Mouse (Mus musculus) kidney, embryonic 16.5 days (tissue): ENCODE measurements around the gene Xrn1. TPM values are rescaled to one million over a fixed set of nuclear protein-coding genes. Genes with fewer than 3 reads are reported as not detected.
A peak's percentile ranks its signal among the peaks of the same experiment; 100 is the strongest.
"Not testable (repeated sequence)": the region's sequence is repeated elsewhere in the genome, so short reads cannot be mapped to it uniquely, and the experiment has no call there.

ENCODE experiments used
- ATAC-seq: fragments of 200-750 bp; cut with Nextera tagmentation; 2 replicates; pipeline ENCODE4 v1.8.0; 2017; ENCODE audit warnings: moderate TSS enrichment; ENCODE audit not compliant: low FRiP score, low TSS enrichment
- H3K27ac ChIP-seq: fragments of 300-500 bp; sonication (generic); 2 replicates; pipeline ENCODE4 v1.5.1; 2014; ENCODE audit warnings: low read length
- H3K27me3 ChIP-seq: fragments of 300-500 bp; sonication (generic); 2 replicates; pipeline ENCODE4 v1.6.1; 2014; ENCODE audit warnings: low read length, control low read depth, mixed read lengths; ENCODE audit not compliant: insufficient read depth
- H3K36me3 ChIP-seq: fragments of 300-500 bp; sonication (generic); 2 replicates; pipeline ENCODE4 v1.6.1; 2014; ENCODE audit warnings: low read length, control low read depth, mixed read lengths; ENCODE audit not compliant: insufficient read depth
- H3K4me1 ChIP-seq: fragments of 300-500 bp; sonication (generic); 2 replicates; pipeline ENCODE4 v1.6.1; 2014; ENCODE audit warnings: low read length, control low read depth, mixed read lengths; ENCODE audit not compliant: insufficient read depth
- H3K4me2 ChIP-seq: fragments of 300-500 bp; sonication (generic); replicated peaks from 2 replicates; pipeline ENCODE4 v1.6.1; 2014; ENCODE audit warnings: low read depth, low read length
- H3K4me3 ChIP-seq: fragments of 300-500 bp; sonication (generic); 2 replicates; pipeline ENCODE4 v1.5.1; 2014; ENCODE audit warnings: mild to moderate bottlenecking, low read length
- H3K9ac ChIP-seq: fragments of 300-500 bp; sonication (generic); replicated peaks from 2 replicates; pipeline ENCODE4 v1.6.1; 2014; ENCODE audit warnings: low read length
- H3K9me3 ChIP-seq: fragments of 300-500 bp; sonication (generic); 2 replicates; pipeline ENCODE4 v1.6.1; 2016; ENCODE audit warnings: low read length, control low read depth
- WGBS: fragments of 180-500 bp; shearing (Covaris S2); extraction: QIAGEN DNeasy Blood & Tissue Kit; methylation state at CpG from one replicate; pipeline ENCODE4 v1.1.7; 2014; 5-methylcytosine and 5-hydroxymethylcytosine counted together
- polyA plus RNA-seq: library from polyadenylated mRNA; unstranded; fragments of >200 nt; fragmentation: Nextera tagmentation; extraction: Ambion mirVana; gene quantifications from 2 replicates; pipeline ENCODE4 v1.2.1, GENCODE M21; 2015

The Xrn1 gene
- 12.1 and 14.3 TPM in 2 replicates for polyA plus RNA-seq

DNA sequence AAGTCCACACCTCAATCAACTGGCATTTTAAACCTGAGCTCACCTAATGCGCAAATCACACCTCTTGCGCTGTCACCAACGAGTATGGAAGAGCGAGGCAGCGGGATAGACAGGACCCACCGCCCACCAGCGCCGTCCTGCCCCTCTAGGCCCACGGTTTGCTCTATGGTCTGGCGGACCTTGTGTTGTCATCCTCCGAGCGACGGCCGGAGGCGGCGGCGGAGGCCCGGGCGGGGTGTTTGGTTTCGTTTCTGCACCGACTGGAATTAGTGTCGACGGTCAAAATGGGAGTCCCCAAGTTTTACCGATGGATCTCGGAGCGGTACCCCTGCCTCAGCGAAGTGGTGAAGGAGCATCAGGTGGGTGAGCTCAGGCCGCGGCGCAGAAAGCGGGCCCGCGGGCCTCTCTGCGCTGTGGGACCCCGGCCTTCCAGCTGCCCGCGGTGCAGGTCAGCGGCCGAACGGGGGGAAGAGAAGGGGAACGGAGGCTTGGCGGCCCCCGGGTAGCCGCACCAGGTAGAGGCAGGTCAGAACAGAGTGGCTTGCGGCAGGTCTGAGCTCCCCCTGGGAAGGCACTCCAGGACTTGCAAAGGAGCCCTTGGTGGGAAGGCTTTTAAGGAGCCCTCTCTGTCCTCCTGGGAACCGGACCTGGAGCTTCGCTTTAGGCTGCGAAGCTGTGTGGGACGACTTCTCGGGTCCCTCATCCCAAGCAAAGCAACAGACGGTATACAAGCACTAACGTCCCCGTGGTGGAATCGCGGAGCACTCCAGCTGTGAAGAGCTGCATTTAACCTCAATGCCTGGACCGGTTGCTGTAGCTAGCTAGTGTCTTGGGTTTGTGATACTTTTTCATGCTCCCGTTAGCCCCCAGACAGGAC is at the start of gene Xrn1:
Gene Xrn1, plus strand, starts transcription at position 176 of the 877 bp plus-strand sequence.
- Histone ChIP-seq H3K36me3 (no peaks in the 10 kb centered on the region), H3K27me3 (no peaks in the 10 kb centered on the region), H3K4me3 (peak within 1 kb of the TSS; percentile 91), H3K9ac (peak within 1 kb of the TSS; percentile 95), H3K27ac (peak within 1 kb of the TSS; percentile 92), H3K4me1 (0 out of 2 replicates have a peak, but pooled peaks cover 8% of the 10 kb centered on the region), H3K4me2 (peak within 1 kb of the TSS; percentile 78), H3K9me3 (no peaks in the 10 kb centered on the region)
- under 1% methylated on average over 56 of the region's 57 CpGs for WGBS
- ATAC-seq, result peak; percentile 99

DNA sequence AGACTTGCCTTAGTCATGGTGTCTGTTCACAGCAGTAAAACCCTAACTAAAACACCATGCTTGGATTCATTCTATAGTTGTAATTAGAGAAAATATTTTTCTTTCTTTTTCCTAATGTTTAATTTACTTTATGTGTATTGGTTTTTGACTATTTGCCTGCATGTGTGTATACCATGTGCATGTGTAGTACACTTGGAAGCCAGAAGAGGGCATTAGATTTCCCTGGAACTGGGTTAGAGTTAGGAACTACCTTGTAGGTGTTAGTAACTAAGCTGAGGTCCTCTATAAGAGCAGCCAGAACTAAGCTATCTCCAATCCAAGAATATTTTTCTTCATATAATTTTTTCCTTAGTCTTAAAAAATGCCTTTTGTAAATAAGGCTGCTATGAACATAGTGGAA is 21.7 kb upstream of the Xrn1 start:
- Histone ChIP-seq H3K9ac (no peak overlapping the region), H3K4me2 (no peak overlapping the region), H3K36me3 (peaks cover 11% of the 10 kb centered on the region; the same call in 1 of the 2 replicates), H3K9me3 (no peaks in the 10 kb centered on the region), H3K27ac (no peak overlapping the region), H3K4me3 (no peak overlapping the region), H3K4me1 (no peaks in the 10 kb centered on the region), H3K27me3 (no peaks in the 10 kb centered on the region)
- ATAC-seq, result no peak

DNA sequence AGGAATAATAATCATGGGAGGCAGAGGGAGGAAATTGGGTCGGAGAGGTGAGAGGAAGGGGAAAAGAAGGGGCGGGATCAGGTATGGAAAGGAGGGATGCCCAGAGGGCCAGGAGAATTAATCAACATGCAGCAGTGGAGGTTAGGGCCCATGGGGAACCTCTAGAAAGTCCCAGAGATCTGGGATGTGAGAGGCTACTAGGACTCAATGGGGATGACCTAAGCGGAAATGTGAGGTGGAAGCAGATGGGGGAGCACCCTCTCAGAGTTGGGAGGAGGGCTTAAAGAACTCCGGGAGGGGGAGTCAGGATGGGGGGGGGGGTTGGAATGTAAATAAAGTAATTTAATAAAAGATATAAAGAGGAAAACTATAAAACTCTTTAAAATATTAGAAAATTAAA is 902 bp upstream of the Xrn1 start:
- peak overlapping the region; percentile 91 for H3K4me3 ChIP-seq
- 74% methylated on average over 4 of the region's 4 CpGs for WGBS
- no peak for ATAC-seq
- H3K27ac ChIP-seq, result no peak overlapping the region
- H3K9ac ChIP-seq, result 0 out of 2 replicates have a peak overlapping the region, but pooled peaks have one; percentile 8
- no peaks in the 10 kb centered on the region for H3K27me3 ChIP-seq
- no peaks in the 10 kb centered on the region for H3K9me3 ChIP-seq
- no peaks in the 10 kb centered on the region for H3K36me3 ChIP-seq
- H3K4me2 ChIP-seq, result peak overlapping the region; percentile 64
- H3K4me1 ChIP-seq, result 0 out of 2 replicates have a peak, but pooled peaks cover 8% of the 10 kb centered on the region

DNA sequence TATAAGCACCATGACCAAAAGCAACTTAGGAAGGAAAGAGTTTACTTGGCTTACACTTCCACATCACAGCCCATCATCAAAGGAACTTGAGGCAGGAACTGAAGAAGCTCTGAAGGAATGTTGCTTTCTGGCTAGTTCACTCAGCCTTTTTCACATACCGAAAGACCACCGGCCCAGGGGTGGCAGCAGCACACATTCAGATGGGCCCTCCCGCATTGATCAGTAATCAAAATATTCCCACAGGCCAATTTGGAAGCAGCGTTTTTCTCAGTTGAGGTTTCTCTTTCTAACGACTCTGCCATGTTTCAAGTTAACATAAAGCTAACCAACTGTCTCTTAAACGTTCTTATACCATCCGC is 355 bp upstream of the Xrn1 start:
- Histone ChIP-seq H3K36me3 (no peaks in the 10 kb centered on the region), H3K9me3 (no peaks in the 10 kb centered on the region), H3K27me3 (no peaks in the 10 kb centered on the region), H3K9ac (peak overlapping the region; percentile 95), H3K27ac (peak overlapping the region; percentile 92), H3K4me2 (peak overlapping the region; percentile 64), H3K4me1 (0 out of 2 replicates have a peak, but pooled peaks cover 8% of the 10 kb centered on the region), H3K4me3 (peak overlapping the region; percentile 91)
- under 1% methylated on average over 7 of the region's 7 CpGs for WGBS
- peak; percentile 72 for ATAC-seq

DNA sequence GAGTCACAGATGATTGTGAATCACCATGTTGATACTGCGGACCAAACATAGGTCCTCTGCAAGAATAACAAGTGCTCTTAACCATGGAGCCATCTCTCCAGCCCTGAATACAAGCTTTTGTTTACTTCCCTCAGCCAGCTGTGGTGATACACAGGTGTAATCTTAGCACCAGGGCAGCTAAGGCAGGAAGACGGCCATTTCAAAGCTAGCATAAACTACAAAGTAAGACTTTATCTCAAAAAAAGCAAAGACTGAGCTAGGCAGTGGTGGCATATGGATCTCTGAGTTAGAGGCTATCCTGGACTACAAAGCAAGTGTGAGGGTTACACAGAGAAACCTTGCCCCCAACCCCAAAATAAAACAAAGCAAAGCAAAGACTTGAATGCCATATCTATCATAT is 3.1 kb downstream of the Xrn1 start:
- Histone ChIP-seq H3K36me3 (no peaks in the 10 kb centered on the region), H3K9ac (no peak overlapping the region), H3K27ac (no peak overlapping the region), H3K4me1 (0 out of 2 replicates have a peak, but pooled peaks cover 8% of the 10 kb centered on the region), H3K27me3 (no peaks in the 10 kb centered on the region), H3K4me2 (no peak overlapping the region), H3K4me3 (no peak overlapping the region), H3K9me3 (no peaks in the 10 kb centered on the region)
- no peak for ATAC-seq
- 86% methylated on average over 2 of the region's 2 CpGs for WGBS

DNA sequence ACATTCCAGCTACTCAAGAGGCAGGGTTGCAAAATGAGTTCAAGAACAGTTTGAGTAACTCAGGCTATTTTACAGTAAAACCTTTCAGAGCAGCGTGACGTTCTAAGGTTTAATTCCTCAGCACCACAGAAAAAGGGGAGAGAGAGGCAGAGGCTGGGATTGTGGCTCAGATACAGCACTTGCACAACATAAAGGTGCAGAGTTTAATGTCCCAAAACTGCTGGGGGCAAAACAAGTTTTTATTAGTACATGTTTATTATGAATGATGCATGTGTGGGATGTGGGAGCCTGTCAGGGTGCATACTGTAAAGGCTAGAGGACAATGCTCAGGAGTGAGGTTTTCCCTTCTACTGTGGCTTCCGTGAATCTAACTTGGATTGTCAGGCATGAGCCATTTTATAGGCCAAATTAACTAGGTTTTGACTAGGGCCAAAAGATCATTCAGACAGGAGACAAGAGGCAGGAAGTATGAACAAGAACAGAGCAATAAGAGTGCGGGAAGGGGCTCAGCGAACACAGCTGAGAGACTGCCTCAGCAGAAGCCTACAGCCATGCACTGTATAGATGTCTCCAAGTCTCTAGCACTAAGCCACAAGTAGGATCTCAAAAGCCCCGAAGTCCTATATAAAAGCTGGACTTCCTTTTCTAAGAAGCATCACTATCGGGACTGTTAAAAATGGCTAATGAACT is 3.6 kb downstream of the Xrn1 start:
- Histone ChIP-seq H3K9me3 (no peaks in the 10 kb centered on the region), H3K27me3 (no peaks in the 10 kb centered on the region), H3K36me3 (no peaks in the 10 kb centered on the region), H3K27ac (no peak overlapping the region), H3K9ac (no peak overlapping the region), H3K4me1 (0 out of 2 replicates have a peak, but pooled peaks cover 8% of the 10 kb centered on the region), H3K4me2 (no peak overlapping the region), H3K4me3 (no peak overlapping the region)
- WGBS, result 87% methylated on average over 7 of the region's 7 CpGs
- no peak for ATAC-seq

DNA sequence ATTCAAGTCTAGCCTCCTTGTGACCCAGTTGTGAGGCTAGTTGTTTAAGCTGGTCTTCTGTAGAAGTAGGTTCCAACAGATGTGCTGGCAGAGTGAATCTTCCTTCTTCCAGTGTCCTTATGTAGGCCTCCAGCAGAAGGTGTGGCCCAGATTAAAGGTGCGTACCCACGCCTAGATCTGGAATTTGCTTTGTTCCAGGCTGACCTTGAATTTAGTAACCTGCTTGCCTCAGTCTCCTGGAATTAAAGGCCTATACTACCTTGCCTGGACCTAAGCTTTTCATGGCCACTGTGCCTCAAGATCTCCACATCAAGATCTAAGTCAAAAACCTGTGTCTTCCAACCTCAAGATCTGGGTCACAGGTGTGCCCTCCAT is 4.2 kb downstream of the Xrn1 start:
- not testable (repeated sequence) for H3K27ac ChIP-seq, H3K9ac ChIP-seq, H3K9me3 ChIP-seq, H3K36me3 ChIP-seq, ATAC-seq, H3K27me3 ChIP-seq, H3K4me3 ChIP-seq, H3K4me2 ChIP-seq, H3K4me1 ChIP-seq
- 96% methylated on average over 2 of the region's 2 CpGs for WGBS

DNA sequence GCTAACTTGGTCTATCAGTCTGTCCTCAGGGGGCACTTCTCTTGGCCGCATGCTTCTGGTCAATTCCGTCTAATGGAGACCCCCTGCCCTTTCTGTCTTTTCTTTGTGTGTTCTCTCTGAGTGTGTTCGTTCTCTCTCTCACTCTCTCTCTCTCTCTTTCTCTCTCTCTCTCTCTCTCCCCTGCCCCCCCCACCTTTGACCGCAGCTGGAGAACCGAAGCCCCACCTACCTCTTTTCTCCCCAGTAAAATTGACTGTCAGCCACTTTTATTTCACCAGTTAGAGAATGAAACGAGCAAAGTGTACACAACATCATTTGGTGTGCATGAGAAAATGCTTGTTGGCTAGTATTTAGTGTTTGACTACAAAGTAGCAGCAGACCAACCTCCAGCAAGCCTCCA is 4.7 kb downstream of the Xrn1 start:
- Histone ChIP-seq H3K27me3 (no peaks in the 10 kb centered on the region), H3K4me3 (no peak overlapping the region), H3K9me3 (no peaks in the 10 kb centered on the region), H3K27ac (no peak overlapping the region), H3K4me1 (no peaks in the 10 kb centered on the region), H3K36me3 (peaks cover 1% of the 10 kb centered on the region; the same call in 1 of the 2 replicates), H3K4me2 (no peak overlapping the region), H3K9ac (no peak overlapping the region)
- 81% methylated on average over 6 of the region's 6 CpGs for WGBS
- ATAC-seq, result no peak

DNA sequence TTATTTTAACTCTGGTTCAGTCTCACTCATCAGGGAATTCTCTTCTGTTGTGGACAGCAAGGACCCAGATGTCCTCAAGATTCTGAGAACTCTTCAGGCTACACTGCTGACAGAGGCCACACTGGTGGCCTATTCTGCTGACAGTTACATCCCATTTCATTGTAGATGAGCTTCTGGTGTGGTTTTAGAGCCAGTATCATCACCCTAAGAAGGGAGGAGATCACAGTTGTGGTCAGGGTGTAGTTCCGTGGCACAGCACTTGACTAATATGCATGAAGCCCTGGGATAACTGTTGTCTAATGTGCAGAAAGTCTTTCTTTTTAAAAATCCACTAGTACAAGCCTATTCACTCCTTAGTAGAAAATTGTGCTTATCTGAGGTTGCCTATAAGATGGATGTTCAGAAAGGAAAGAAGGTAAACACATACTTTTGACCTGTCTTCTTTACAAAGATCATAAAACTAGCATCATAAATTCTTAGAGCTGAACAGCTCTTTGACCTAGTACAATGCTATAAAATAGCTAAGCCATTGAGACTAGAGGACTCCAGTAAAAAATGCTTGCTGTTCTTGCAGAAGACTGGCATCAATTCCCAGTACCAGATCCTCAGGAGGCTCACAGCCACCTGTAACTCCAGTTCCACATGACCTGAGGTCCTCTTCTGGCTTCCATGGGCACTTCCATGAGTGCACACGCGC is 5.3 kb downstream of the Xrn1 start:
- H3K27ac ChIP-seq, result no peak overlapping the region
- no peak for ATAC-seq
- H3K9me3 ChIP-seq, result no peaks in the 10 kb centered on the region
- H3K36me3 ChIP-seq, result peaks cover 4% of the 10 kb centered on the region; the same call in 1 of the 2 replicates
- H3K4me2 ChIP-seq, result no peak overlapping the region
- no peak overlapping the region for H3K9ac ChIP-seq
- no peak overlapping the region for H3K4me3 ChIP-seq
- no peaks in the 10 kb centered on the region for H3K27me3 ChIP-seq
- 75% methylated on average over 3 of the region's 3 CpGs for WGBS
- no peaks in the 10 kb centered on the region for H3K4me1 ChIP-seq
